Mouse (Mus musculus): ENCODE data around the gene Pygb. TPM values are rescaled to one million over a fixed set of nuclear protein-coding genes. Genes with fewer than 3 reads are reported as not detected.

The Pygb gene
- polyA plus RNA-seq, 2 experiments = 12.9 to 13.5 TPM

- H3K9me3 ChIP-seq (ENCODE audit: control insufficient read depth, low read length) = no peaks in the 10 kb centered on the region
- H3K4me3 ChIP-seq (ENCODE audit: insufficient read depth in 1 of 2, low read depth in 2 of 2, low read length in 2 of 2) = no peak overlapping the region
- peaks cover 2% of the 10 kb centered on the region for H3K36me3 ChIP-seq (replicated peaks; ENCODE audit: control insufficient read depth, insufficient read depth, low read depth)
- H3K9ac ChIP-seq (replicated peaks) = no peak overlapping the region
- H3K27me3 ChIP-seq (ENCODE audit: control insufficient read depth, insufficient read depth, low read length) = no peaks in the 10 kb centered on the region
- H3K4me1 ChIP-seq (replicated peaks; ENCODE audit: control insufficient read depth in 2 of 2, insufficient read depth in 2 of 2, low read length in 1 of 2) = no peaks in the 10 kb centered on the region
- ATAC-seq (ENCODE audit: insufficient read depth) (no peak), DNase-seq (ENCODE audit: low read depth in 3 of 3, low spot score in 3 of 3) (no peak)
- no peak overlapping the region for H3K4me2 ChIP-seq (ENCODE audit: low read depth)
- TF ChIP-seq EP300 (IDR thresholded peaks at IDR 0.05; ENCODE audit: low read depth) (no peak), CTCF (IDR thresholded peaks at IDR 0.05; ENCODE audit: low read depth) (no peak)
- WGBS (ENCODE audit: insufficient replicate concordance) = 71% methylated on average over 8 of the region's 8 CpGs
- H3K27ac ChIP-seq = no peak overlapping the region
Observed at GRCm38 (mm10) chr2:150820720-150821119, 34.2 kb downstream of the Pygb start.

GRCm38 (mm10) chr2:150822987-150823386, 36.5 kb downstream of the Pygb start:
- DNase-seq (ENCODE audit: low read depth in 3 of 3, low spot score in 3 of 3) = no peak
- no peaks in the 10 kb centered on the region for H3K9me3 ChIP-seq (ENCODE audit: control insufficient read depth, low read length)
- H3K4me1 ChIP-seq (replicated peaks; ENCODE audit: control insufficient read depth in 2 of 2, insufficient read depth in 2 of 2, low read length in 1 of 2) = no peaks in the 10 kb centered on the region
- peaks cover 2% of the 10 kb centered on the region for H3K36me3 ChIP-seq (replicated peaks; ENCODE audit: control insufficient read depth, insufficient read depth, low read depth)
- ATAC-seq (ENCODE audit: insufficient read depth) = no peak
- no peak for TF ChIP-seq EP300 (IDR thresholded peaks at IDR 0.05; ENCODE audit: low read depth)
- TF ChIP-seq CTCF (IDR thresholded peaks at IDR 0.05; ENCODE audit: low read depth) = no peak
- H3K27me3 ChIP-seq (ENCODE audit: control insufficient read depth, insufficient read depth, low read length) = no peaks in the 10 kb centered on the region
- H3K4me2 ChIP-seq (ENCODE audit: low read depth) = no peak overlapping the region
- H3K4me3 ChIP-seq (ENCODE audit: insufficient read depth in 1 of 2, low read depth in 2 of 2, low read length in 2 of 2) = no peak overlapping the region
- no peak overlapping the region for H3K9ac ChIP-seq (replicated peaks)
- H3K27ac ChIP-seq = no peak overlapping the region
- WGBS (ENCODE audit: insufficient replicate concordance) = 47% methylated on average over 8 of the region's 8 CpGs

GRCm38 (mm10) chr2:150826426-150826825, 39.9 kb downstream of the Pygb start:
- Histone ChIP-seq H3K27ac (no peak overlapping the region), H3K36me3 (replicated peaks; ENCODE audit: control insufficient read depth, insufficient read depth, low read depth) (no peaks in the 10 kb centered on the region; the same call in none of the 2 replicates), H3K4me3 (ENCODE audit: insufficient read depth in 1 of 2, low read depth in 2 of 2, low read length in 2 of 2) (no peak overlapping the region), H3K4me2 (ENCODE audit: low read depth) (no peak overlapping the region), H3K27me3 (ENCODE audit: control insufficient read depth, insufficient read depth, low read length) (no peaks in the 10 kb centered on the region), H3K9me3 (ENCODE audit: control insufficient read depth, low read length) (no peaks in the 10 kb centered on the region), H3K9ac (replicated peaks) (no peak overlapping the region), H3K4me1 (replicated peaks; ENCODE audit: control insufficient read depth in 2 of 2, insufficient read depth in 2 of 2, low read length in 1 of 2) (no peaks in the 10 kb centered on the region)
- no peak for DNase-seq (ENCODE audit: low read depth in 3 of 3, low spot score in 3 of 3)
- TF ChIP-seq EP300 (IDR thresholded peaks at IDR 0.05; ENCODE audit: low read depth) = no peak
- no peak for TF ChIP-seq CTCF (IDR thresholded peaks at IDR 0.05; ENCODE audit: low read depth)
- no peak for ATAC-seq (ENCODE audit: insufficient read depth)
- 62% methylated on average over 3 of the region's 3 CpGs for WGBS (ENCODE audit: insufficient replicate concordance)

GRCm38 (mm10) chr2:150828164-150828563, 41.6 kb downstream of the Pygb start:
- no peak for ATAC-seq (ENCODE audit: insufficient read depth)
- Histone ChIP-seq H3K27me3 (ENCODE audit: control insufficient read depth, insufficient read depth, low read length) (no peaks in the 10 kb centered on the region), H3K4me3 (ENCODE audit: insufficient read depth in 1 of 2, low read depth in 2 of 2, low read length in 2 of 2) (no peak overlapping the region), H3K4me2 (ENCODE audit: low read depth) (no peak overlapping the region), H3K27ac (no peak overlapping the region), H3K36me3 (replicated peaks; ENCODE audit: control insufficient read depth, insufficient read depth, low read depth) (no peaks in the 10 kb centered on the region; the same call in none of the 2 replicates), H3K4me1 (replicated peaks; ENCODE audit: control insufficient read depth in 2 of 2, insufficient read depth in 2 of 2, low read length in 1 of 2) (no peaks in the 10 kb centered on the region), H3K9ac (replicated peaks) (no peak overlapping the region), H3K9me3 (ENCODE audit: control insufficient read depth, low read length) (no peaks in the 10 kb centered on the region)
- TF ChIP-seq EP300 (IDR thresholded peaks at IDR 0.05; ENCODE audit: low read depth) = no peak
- 0 out of 2 replicates have a peak, but pooled peaks have one; percentile 3 for TF ChIP-seq CTCF (IDR thresholded peaks at IDR 0.05; ENCODE audit: low read depth)
- DNase-seq (ENCODE audit: low read depth in 3 of 3, low spot score in 3 of 3) = no peak
- WGBS (ENCODE audit: insufficient replicate concordance) = 57% methylated on average over 3 of the region's 3 CpGs

GRCm38 (mm10) chr2:150828654-150829053, 42.1 kb downstream of the Pygb start:
- Histone ChIP-seq H3K27ac (no peak overlapping the region), H3K9me3 (ENCODE audit: control insufficient read depth, low read length) (no peaks in the 10 kb centered on the region), H3K27me3 (ENCODE audit: control insufficient read depth, insufficient read depth, low read length) (no peaks in the 10 kb centered on the region), H3K9ac (replicated peaks) (no peak overlapping the region), H3K4me3 (ENCODE audit: insufficient read depth in 1 of 2, low read depth in 2 of 2, low read length in 2 of 2) (no peak overlapping the region), H3K36me3 (replicated peaks; ENCODE audit: control insufficient read depth, insufficient read depth, low read depth) (no peaks in the 10 kb centered on the region; the same call in none of the 2 replicates), H3K4me1 (replicated peaks; ENCODE audit: control insufficient read depth in 2 of 2, insufficient read depth in 2 of 2, low read length in 1 of 2) (no peaks in the 10 kb centered on the region), H3K4me2 (ENCODE audit: low read depth) (no peak overlapping the region)
- DNase-seq (ENCODE audit: low read depth in 3 of 3, low spot score in 3 of 3) (no peak), ATAC-seq (ENCODE audit: insufficient read depth) (no peak)
- no peak for TF ChIP-seq EP300 (IDR thresholded peaks at IDR 0.05; ENCODE audit: low read depth)
- 0 out of 2 replicates have a peak, but pooled peaks have one; percentile 22 for TF ChIP-seq CTCF (IDR thresholded peaks at IDR 0.05; ENCODE audit: low read depth)
- 57% methylated on average over 4 of the region's 4 CpGs for WGBS (ENCODE audit: insufficient replicate concordance)
